Mouse (Mus musculus) ES-Bruce4 (cell line): ENCODE measurements at regions not wholly inside any gene's neighbourhood (a gene's known extent, or its start where the extent isn't known, plus 50 kb on each side); places are given as distances from the start of the nearest gene placed in this dataset.
"Not testable (repeated sequence)": the region's sequence is repeated elsewhere in the genome, so short reads cannot be mapped to it uniquely, and the experiment has no call there.

Experiments
- CTCF ChIP-seq: IDR thresholded peaks from one replicate; pipeline ENCODE4 v1.8.1; 2011; ENCODE audit warnings: low read depth, low read length
- POLR2A ChIP-seq: IDR thresholded peaks from one replicate; pipeline ENCODE4 v1.8.1; 2011; ENCODE audit warnings: low read length; ENCODE audit not compliant: insufficient read depth

- TF ChIP-seq POLR2A, CTCF: not testable (repeated sequence)
Observed at GRCm38 (mm10) chr12:55959319-55959718, 123.2 kb downstream of the Brms1l start.
